Mouse (Mus musculus): ENCODE measurements around the gene Vwa8. TPM values are rescaled to one million over a fixed set of nuclear protein-coding genes. Genes with fewer than 3 reads are reported as not detected.
A peak's percentile ranks its signal among the peaks of the same experiment; 100 is the strongest.

The Vwa8 gene
- polyA plus RNA-seq (2012; rRNA removed): 6.5 and 8.8 TPM in 2 replicates

- DNase-seq (ENCODE audit: low read depth): peak; percentile 84
These were observed at the start of gene Vwa8 for GRCm38 (mm10) chr14:78848941-78849911. Gene Vwa8 (plus strand): TSS chr14:78849052.

GRCm38 (mm10) chr14:78802378-78802777 lies 46.5 kb upstream of the Vwa8 start:
- TF ChIP-seq POLR2A (IDR thresholded peaks at IDR 0.05; ENCODE audit: borderline replicate concordance, extremely low read depth, insufficient read depth, insufficient read length, poor library complexity, severe bottlenecking): no peak
- no peak for TF ChIP-seq CTCF (IDR thresholded peaks at IDR 0.05; ENCODE audit: borderline replicate concordance, extremely low read depth, insufficient read depth, insufficient read length)
- no peak for DNase-seq (ENCODE audit: low read depth)

More at GRCm38 (mm10) chr14:78848941-78849911, at the start of gene Vwa8:
- peak; percentile 29; the same call in 1 of the 2 replicates for TF ChIP-seq POLR2A (IDR thresholded peaks at IDR 0.05; ENCODE audit: borderline replicate concordance, extremely low read depth, insufficient read depth, insufficient read length, poor library complexity, severe bottlenecking)
- peak; percentile 55 for TF ChIP-seq CTCF (IDR thresholded peaks at IDR 0.05; ENCODE audit: borderline replicate concordance, extremely low read depth, insufficient read depth, insufficient read length)

GRCm38 (mm10) chr14:78803924-78804323 lies 44.9 kb upstream of the Vwa8 start:
- no peak for DNase-seq (ENCODE audit: low read depth)
- TF ChIP-seq CTCF (IDR thresholded peaks at IDR 0.05; ENCODE audit: borderline replicate concordance, extremely low read depth, insufficient read depth, insufficient read length): no peak
- TF ChIP-seq POLR2A (IDR thresholded peaks at IDR 0.05; ENCODE audit: borderline replicate concordance, extremely low read depth, insufficient read depth, insufficient read length, poor library complexity, severe bottlenecking): no peak

- TF ChIP-seq CTCF (IDR thresholded peaks at IDR 0.05; ENCODE audit: borderline replicate concordance, extremely low read depth, insufficient read depth, insufficient read length) (no peak), POLR2A (IDR thresholded peaks at IDR 0.05; ENCODE audit: borderline replicate concordance, extremely low read depth, insufficient read depth, insufficient read length, poor library complexity, severe bottlenecking) (no peak)
- no peak for DNase-seq (ENCODE audit: low read depth)
These were observed 36.0 kb upstream of the Vwa8 start for GRCm38 (mm10) chr14:78812896-78813295.

GRCm38 (mm10) chr14:78816411-78816810 lies 32.4 kb upstream of the Vwa8 start:
- TF ChIP-seq POLR2A (IDR thresholded peaks at IDR 0.05; ENCODE audit: borderline replicate concordance, extremely low read depth, insufficient read depth, insufficient read length, poor library complexity, severe bottlenecking): no peak
- TF ChIP-seq CTCF (IDR thresholded peaks at IDR 0.05; ENCODE audit: borderline replicate concordance, extremely low read depth, insufficient read depth, insufficient read length): no peak
- DNase-seq (ENCODE audit: low read depth): no peak

- DNase-seq (ENCODE audit: low read depth): no peak
- TF ChIP-seq CTCF (IDR thresholded peaks at IDR 0.05; ENCODE audit: borderline replicate concordance, extremely low read depth, insufficient read depth, insufficient read length): no peak
- no peak for TF ChIP-seq POLR2A (IDR thresholded peaks at IDR 0.05; ENCODE audit: borderline replicate concordance, extremely low read depth, insufficient read depth, insufficient read length, poor library complexity, severe bottlenecking)
These were observed 31.2 kb upstream of the Vwa8 start for GRCm38 (mm10) chr14:78817651-78818050.

- no peak for TF ChIP-seq CTCF (IDR thresholded peaks at IDR 0.05; ENCODE audit: borderline replicate concordance, extremely low read depth, insufficient read depth, insufficient read length)
- TF ChIP-seq POLR2A (IDR thresholded peaks at IDR 0.05; ENCODE audit: borderline replicate concordance, extremely low read depth, insufficient read depth, insufficient read length, poor library complexity, severe bottlenecking): no peak
- no peak for DNase-seq (ENCODE audit: low read depth)
These were observed 30.4 kb upstream of the Vwa8 start for GRCm38 (mm10) chr14:78818406-78818805.

- TF ChIP-seq POLR2A (IDR thresholded peaks at IDR 0.05; ENCODE audit: borderline replicate concordance, extremely low read depth, insufficient read depth, insufficient read length, poor library complexity, severe bottlenecking) (no peak), CTCF (IDR thresholded peaks at IDR 0.05; ENCODE audit: borderline replicate concordance, extremely low read depth, insufficient read depth, insufficient read length) (no peak)
- peak; percentile 8 for DNase-seq (ENCODE audit: low read depth)
These were observed 24.8 kb upstream of the Vwa8 start for GRCm38 (mm10) chr14:78824013-78824412.

DNA sequence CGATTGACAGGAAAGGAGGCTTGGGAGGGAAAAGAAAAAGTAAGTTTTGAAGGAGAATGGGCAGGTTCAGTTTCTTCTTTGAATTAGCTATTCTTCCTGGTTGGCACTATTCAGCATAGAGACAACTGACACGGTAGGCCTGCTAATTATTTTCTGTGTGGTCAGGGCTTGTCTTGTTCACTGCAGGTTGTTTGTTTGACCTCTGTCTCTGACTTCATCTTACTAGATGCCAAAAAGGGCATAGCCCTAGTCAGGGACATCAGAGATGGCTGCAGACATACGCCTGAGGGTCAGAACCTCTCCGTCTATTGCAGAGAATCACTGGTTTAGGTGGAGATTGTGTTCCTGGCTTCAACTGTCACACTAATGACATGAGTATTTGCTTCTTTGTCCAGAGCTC lies 24.3 kb upstream of the Vwa8 start:
- no peak for TF ChIP-seq POLR2A (IDR thresholded peaks at IDR 0.05; ENCODE audit: borderline replicate concordance, extremely low read depth, insufficient read depth, insufficient read length, poor library complexity, severe bottlenecking)
- TF ChIP-seq CTCF (IDR thresholded peaks at IDR 0.05; ENCODE audit: borderline replicate concordance, extremely low read depth, insufficient read depth, insufficient read length): no peak
- no peak for DNase-seq (ENCODE audit: low read depth)

- peak; percentile 27 for DNase-seq (ENCODE audit: low read depth)
- TF ChIP-seq CTCF (IDR thresholded peaks at IDR 0.05; ENCODE audit: borderline replicate concordance, extremely low read depth, insufficient read depth, insufficient read length) (no peak), POLR2A (IDR thresholded peaks at IDR 0.05; ENCODE audit: borderline replicate concordance, extremely low read depth, insufficient read depth, insufficient read length, poor library complexity, severe bottlenecking) (no peak)
These were observed 17.7 kb upstream of the Vwa8 start for GRCm38 (mm10) chr14:78831158-78831557.

DNA sequence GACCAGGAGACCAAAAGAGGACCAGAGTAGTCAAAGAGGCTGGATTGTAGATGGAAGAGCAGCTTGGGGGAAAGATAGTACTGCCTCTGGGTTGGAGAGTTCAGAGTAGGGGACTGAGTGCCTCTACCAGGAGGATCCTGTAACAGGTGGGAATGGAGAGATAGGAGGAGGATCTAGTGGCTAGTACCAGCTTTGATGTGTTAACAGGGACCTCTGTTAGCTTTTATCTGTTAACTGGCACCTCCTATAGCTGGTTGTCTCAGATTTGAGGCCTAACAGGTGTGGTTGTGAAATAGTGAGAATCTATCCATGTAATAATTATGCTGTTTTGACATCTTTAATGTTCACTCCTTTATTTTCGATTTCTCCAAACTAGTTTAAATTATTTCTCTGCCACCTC lies 904 bp upstream of the Vwa8 start:
- no peak for DNase-seq (ENCODE audit: low read depth)
- TF ChIP-seq POLR2A (IDR thresholded peaks at IDR 0.05; ENCODE audit: borderline replicate concordance, extremely low read depth, insufficient read depth, insufficient read length, poor library complexity, severe bottlenecking): no peak
- no peak for TF ChIP-seq CTCF (IDR thresholded peaks at IDR 0.05; ENCODE audit: borderline replicate concordance, extremely low read depth, insufficient read depth, insufficient read length)

Measured in brain, embryonic 14.5 days (tissue).